ENCODE assay signal across 19 mouse cellular contexts in the genomic region with DNA sequence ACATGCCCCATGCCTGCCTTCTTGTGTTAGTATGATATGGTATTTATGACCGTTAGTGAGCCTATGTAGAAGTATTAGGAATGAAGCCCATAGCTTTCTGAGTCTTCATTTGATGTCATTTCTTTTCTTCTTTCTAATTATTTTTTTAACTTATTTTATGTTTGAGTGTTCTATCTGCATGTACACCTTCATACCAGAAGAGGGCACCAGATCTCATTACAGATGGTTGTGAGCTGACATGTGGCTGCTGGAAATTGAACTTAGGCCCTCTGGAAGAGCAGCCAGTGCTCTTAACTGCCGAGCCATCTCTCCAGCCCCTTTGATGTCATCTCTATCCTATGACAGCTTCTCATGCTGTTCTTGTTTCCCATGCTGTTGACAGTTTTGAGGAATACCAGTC.
DNase-seq lines count a peak whose midpoint lies in the region; ATAC-seq and TF ChIP-seq lines count a peak whose summit lies in the region.
"Had no signal": no experiment of that assay in that cellular context is flagged by ENCODE, and none has a peak within 500 bp of the region (broad histone marks: within the 10 kb centered on the region; RNA-seq: fewer than 3 reads in every experiment).

No protein-coding gene starts in this region.

- H3K9ac ChIP-seq in intestine, postnatal 0 days (ENCODE audit: low read depth, low read length) = no peak overlapping the region
- H3K9ac ChIP-seq in intestine, embryonic 15.5 days = no peak overlapping the region
- no peak overlapping the region for H3K9ac ChIP-seq in midbrain, embryonic 11.5 days (ENCODE audit: low read length)
- H3K9ac ChIP-seq in midbrain, embryonic 15.5 days = no peak overlapping the region
- H3K9ac ChIP-seq: embryonic facial prominence, embryonic 15.5 days; hindbrain, embryonic 15.5 days; neural tube, embryonic 13.5 days had no signal

- H3K4me3 ChIP-seq in intestine, postnatal 0 days (ENCODE audit: low read depth, low read length) = no peak overlapping the region
- no peak overlapping the region for H3K4me3 ChIP-seq in intestine, embryonic 15.5 days (replicated peaks)
- H3K4me3 ChIP-seq in midbrain, embryonic 11.5 days (ENCODE audit: low read depth, low read length) = no peak overlapping the region
- no peak overlapping the region for H3K4me3 ChIP-seq in midbrain, embryonic 15.5 days
- H3K4me3 ChIP-seq in G1E (ENCODE audit: low read depth, low read length) = no peak overlapping the region
- H3K4me3 ChIP-seq: embryonic facial prominence, embryonic 15.5 days; forebrain, embryonic 10.5 days; hindbrain, embryonic 15.5 days; neural tube, embryonic 13.5 days had no signal

- TF ChIP-seq CTCF in intestine, postnatal 0 days (IDR thresholded peaks at IDR 0.05; ENCODE audit: low read depth) = peak; percentile 55
- 0 out of 2 replicates have a peak, but pooled peaks have one; percentile 6 for TF ChIP-seq CTCF in G1E (IDR thresholded peaks at IDR 0.05; ENCODE audit: low read depth, low read length)

- H3K27me3 ChIP-seq in intestine, postnatal 0 days (replicated peaks; ENCODE audit: control insufficient read depth, insufficient read depth, low read length) = no peaks in the 10 kb centered on the region; the same call in 1 of the 2 replicates
- H3K27me3 ChIP-seq in intestine, embryonic 15.5 days (replicated peaks) = no peaks in the 10 kb centered on the region
- H3K27me3 ChIP-seq in midbrain, embryonic 11.5 days (ENCODE audit: control insufficient read depth, insufficient read depth, low read length) = no peaks in the 10 kb centered on the region
- H3K27me3 ChIP-seq in midbrain, embryonic 15.5 days (replicated peaks) = no peaks in the 10 kb centered on the region
- H3K27me3 ChIP-seq in G1E (ENCODE audit: insufficient read depth, low read length) = no peaks in the 10 kb centered on the region
- H3K27me3 ChIP-seq: embryonic facial prominence, embryonic 15.5 days; hindbrain, embryonic 15.5 days; neural tube, embryonic 13.5 days had no signal

- ATAC-seq in intestine, postnatal 0 days = no peak
- ATAC-seq in intestine, embryonic 15.5 days = no peak
- ATAC-seq in midbrain, embryonic 11.5 days (ENCODE audit: low FRiP score) = no peak
- ATAC-seq in midbrain, embryonic 15.5 days (replicated peaks) = no peak
- ATAC-seq in G1E (ENCODE audit: extremely low read depth, insufficient number of reproducible peaks, low FRiP score, poor library complexity, severe bottlenecking) = no peak

- no peaks in the 10 kb centered on the region for H3K4me1 ChIP-seq in intestine, postnatal 0 days (replicated peaks; ENCODE audit: control insufficient read depth, insufficient read depth, low read length)
- H3K4me1 ChIP-seq in intestine, embryonic 15.5 days (replicated peaks) = no peaks in the 10 kb centered on the region; the same call in 1 of the 2 replicates
- no peaks in the 10 kb centered on the region for H3K4me1 ChIP-seq in midbrain, embryonic 11.5 days (ENCODE audit: control insufficient read depth, insufficient read depth, low read length)
- no peaks in the 10 kb centered on the region for H3K4me1 ChIP-seq in midbrain, embryonic 15.5 days
- H3K4me1 ChIP-seq in G1E (ENCODE audit: insufficient read depth, low read depth, low read length) = no peaks in the 10 kb centered on the region
- H3K4me1 ChIP-seq: hindbrain, embryonic 15.5 days had no signal

- peak; percentile 8 for DNase-seq in midbrain, embryonic 11.5 days (ENCODE audit: low spot score, missing footprints)
- no peak for DNase-seq in G1E (ENCODE audit: low spot score)
- no peak for DNase-seq in retina, embryonic 14.5 days (ENCODE audit: low spot score)
- DNase-seq in right cerebral cortex, adult 18-20 months = no peak
- DNase-seq: adrenal gland, adult 2 months; cerebellum, adult 9-11 months; embryo, embryonic 11 days; gastrocnemius, postnatal 25 days; heart, postnatal 14 days; kidney, adult 2 months; kidney, postnatal 4 days; right cerebral cortex, postnatal 4 days had no signal

- H3K27ac ChIP-seq in intestine, postnatal 0 days (ENCODE audit: low read depth, low read length) = no peak overlapping the region
- no peak overlapping the region for H3K27ac ChIP-seq in intestine, embryonic 15.5 days
- no peak overlapping the region for H3K27ac ChIP-seq in midbrain, embryonic 11.5 days (ENCODE audit: low read depth, low read length)
- no peak overlapping the region for H3K27ac ChIP-seq in midbrain, embryonic 15.5 days
- H3K27ac ChIP-seq: embryonic facial prominence, embryonic 15.5 days; forebrain, embryonic 10.5 days; hindbrain, embryonic 15.5 days; neural tube, embryonic 13.5 days had no signal

- H3K9me3 ChIP-seq in intestine, postnatal 0 days (ENCODE audit: control insufficient read depth) = no peaks in the 10 kb centered on the region
- H3K9me3 ChIP-seq in intestine, embryonic 15.5 days = no peaks in the 10 kb centered on the region
- no peaks in the 10 kb centered on the region for H3K9me3 ChIP-seq in midbrain, embryonic 11.5 days (ENCODE audit: control insufficient read depth, low read length)
- no peaks in the 10 kb centered on the region for H3K9me3 ChIP-seq in midbrain, embryonic 15.5 days
- H3K9me3 ChIP-seq in G1E (replicated peaks) = no peaks in the 10 kb centered on the region
- H3K9me3 ChIP-seq: embryonic facial prominence, embryonic 15.5 days; hindbrain, embryonic 15.5 days; neural tube, embryonic 13.5 days had no signal

- no peaks in the 10 kb centered on the region; the same call in 1 of the 2 replicates for H3K36me3 ChIP-seq in intestine, postnatal 0 days (ENCODE audit: control insufficient read depth, insufficient read depth)
- H3K36me3 ChIP-seq in intestine, embryonic 15.5 days = no peaks in the 10 kb centered on the region
- no peaks in the 10 kb centered on the region for H3K36me3 ChIP-seq in midbrain, embryonic 11.5 days (ENCODE audit: control insufficient read depth, insufficient read depth, low read length)
- no peaks in the 10 kb centered on the region for H3K36me3 ChIP-seq in midbrain, embryonic 15.5 days (replicated peaks)
- H3K36me3 ChIP-seq in G1E (replicated peaks) = peaks cover 8% of the 10 kb centered on the region
- H3K36me3 ChIP-seq: embryonic facial prominence, embryonic 15.5 days; forebrain, embryonic 10.5 days; hindbrain, embryonic 15.5 days; neural tube, embryonic 13.5 days had no signal

- 91% methylated on average over 2 of the region's 2 CpGs for WGBS in intestine, postnatal 0 days
- WGBS in intestine, embryonic 15.5 days = 83% methylated on average over 2 of the region's 2 CpGs
- WGBS in midbrain, embryonic 11.5 days = 93% methylated on average over 2 of the region's 2 CpGs
- WGBS in midbrain, embryonic 15.5 days = 95% methylated on average over 2 of the region's 2 CpGs

- no peak overlapping the region for H3K4me2 ChIP-seq in intestine, postnatal 0 days (replicated peaks; ENCODE audit: low read depth)
- H3K4me2 ChIP-seq in intestine, embryonic 15.5 days (replicated peaks) = no peak overlapping the region
- no peak overlapping the region for H3K4me2 ChIP-seq in midbrain, embryonic 11.5 days
- no peak overlapping the region for H3K4me2 ChIP-seq in midbrain, embryonic 15.5 days
- H3K4me2 ChIP-seq: embryonic facial prominence, embryonic 15.5 days; hindbrain, embryonic 15.5 days; neural tube, embryonic 13.5 days had no signal
